Mouse (Mus musculus): ENCODE results near the gene Slc35f6. TPM values are rescaled to one million over a fixed set of nuclear protein-coding genes. Genes with fewer than 3 reads are reported as not detected.

The Slc35f6 gene
- polyA plus RNA-seq, 1 experiment = 29.4 TPM

DNA sequence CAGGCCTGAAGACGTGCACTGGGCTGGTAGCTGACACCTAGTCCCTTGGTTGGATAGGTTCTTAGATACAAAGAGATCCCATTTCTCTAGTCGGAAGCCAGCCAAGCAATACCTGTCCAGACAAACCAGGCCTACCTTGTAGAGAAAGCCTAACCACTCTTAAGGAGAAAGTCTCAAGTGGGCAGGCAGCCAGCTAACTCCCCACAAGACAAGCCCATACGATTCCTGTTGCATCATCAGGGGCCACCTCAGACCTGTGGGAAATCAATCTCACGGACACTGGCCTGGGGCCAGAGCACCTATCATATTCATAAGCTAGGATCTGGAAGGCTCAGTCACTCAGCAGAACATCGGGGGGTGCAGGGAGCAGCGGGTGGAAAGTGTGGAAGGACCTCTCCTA lies 5.5 kb downstream of the Slc35f6 start:
- Histone ChIP-seq H3K27ac (ENCODE audit: control insufficient read depth, insufficient read depth, low read depth, low read length) (no peak overlapping the region), H3K4me1 (ENCODE audit: control insufficient read depth, insufficient read depth, low read length) (peaks cover 4% of the 10 kb centered on the region), H3K27me3 (ENCODE audit: control insufficient read depth, insufficient read depth, low read length) (no peaks in the 10 kb centered on the region), H3K36me3 (ENCODE audit: control insufficient read depth, insufficient read depth, low read length) (peaks cover 5% of the 10 kb centered on the region), H3K4me3 (ENCODE audit: control insufficient read depth, low read depth, low read length) (no peak overlapping the region)
- TF ChIP-seq POLR2A (IDR thresholded peaks at IDR 0.05; ENCODE audit: control insufficient read depth, low read depth, low read length) (no peak), CTCF (IDR thresholded peaks at IDR 0.05; ENCODE audit: control insufficient read depth, insufficient read depth, insufficient replicate concordance, low read depth, low read length) (no peak)

DNA sequence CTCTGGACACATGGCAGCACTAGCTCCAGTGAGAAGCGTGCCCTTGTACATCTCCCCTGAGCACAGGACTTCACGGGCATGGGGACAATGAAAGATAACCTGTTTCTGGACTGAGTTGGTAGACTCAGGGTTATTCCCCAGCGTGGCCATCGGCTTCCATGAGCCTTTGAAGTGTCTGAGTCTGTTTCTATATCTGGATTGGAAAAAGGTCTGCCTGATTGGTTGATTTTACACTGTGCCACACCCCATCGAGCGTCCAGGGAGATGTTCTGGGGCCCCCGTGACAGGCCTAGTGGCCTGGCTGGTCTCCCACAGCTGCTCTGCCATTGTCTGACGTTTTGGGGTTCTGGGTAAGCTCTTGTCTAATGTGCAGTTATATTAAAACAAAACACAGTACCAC lies 7.3 kb downstream of the Slc35f6 start:
- H3K27ac ChIP-seq (ENCODE audit: control insufficient read depth, insufficient read depth, low read depth, low read length) = no peak overlapping the region
- no peaks in the 10 kb centered on the region for H3K4me1 ChIP-seq (ENCODE audit: control insufficient read depth, insufficient read depth, low read length)
- H3K27me3 ChIP-seq (ENCODE audit: control insufficient read depth, insufficient read depth, low read length) = no peaks in the 10 kb centered on the region
- TF ChIP-seq CTCF (IDR thresholded peaks at IDR 0.05; ENCODE audit: control insufficient read depth, insufficient read depth, insufficient replicate concordance, low read depth, low read length) (no peak), POLR2A (IDR thresholded peaks at IDR 0.05; ENCODE audit: control insufficient read depth, low read depth, low read length) (no peak)
- H3K4me3 ChIP-seq (ENCODE audit: control insufficient read depth, low read depth, low read length) = no peak overlapping the region
- H3K36me3 ChIP-seq (ENCODE audit: control insufficient read depth, insufficient read depth, low read length) = peaks cover 5% of the 10 kb centered on the region

DNA sequence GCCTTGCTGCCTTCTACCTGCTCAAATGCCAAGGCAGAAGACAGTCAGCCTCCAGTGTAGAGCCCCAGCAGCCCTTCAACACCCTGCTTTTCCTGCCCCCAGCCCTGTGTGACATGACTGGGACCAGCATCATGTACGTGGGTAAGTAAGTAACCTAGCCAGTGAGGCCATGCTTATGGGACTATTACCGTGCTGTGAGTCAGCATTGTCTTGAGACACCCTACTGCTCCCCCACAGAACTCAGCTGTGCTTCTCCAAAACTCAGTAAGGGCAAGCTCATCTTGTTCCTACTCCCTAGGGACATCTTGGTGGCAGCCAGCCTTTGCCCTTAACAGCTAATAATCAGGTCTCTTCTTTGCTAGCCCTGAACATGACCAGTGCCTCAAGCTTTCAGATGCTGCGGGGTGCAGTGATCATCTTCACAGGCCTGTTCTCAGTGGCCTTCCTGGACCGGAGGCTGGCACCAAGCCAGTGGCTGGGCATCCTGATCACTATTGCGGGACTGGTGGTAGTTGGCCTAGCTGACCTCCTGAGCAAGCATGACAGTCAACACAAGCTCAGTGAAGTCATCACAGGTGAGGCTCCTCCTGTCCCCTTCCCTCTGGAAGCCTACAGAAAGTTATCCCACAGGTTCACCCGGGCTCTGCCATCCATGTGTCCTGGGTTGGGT lies 7.9 kb downstream of the Slc35f6 start:
- no peak overlapping the region for H3K4me3 ChIP-seq (ENCODE audit: control insufficient read depth, low read depth, low read length)
- no peak overlapping the region for H3K27ac ChIP-seq (ENCODE audit: control insufficient read depth, insufficient read depth, low read depth, low read length)
- H3K27me3 ChIP-seq (ENCODE audit: control insufficient read depth, insufficient read depth, low read length) = no peaks in the 10 kb centered on the region
- TF ChIP-seq POLR2A (IDR thresholded peaks at IDR 0.05; ENCODE audit: control insufficient read depth, low read depth, low read length) (no peak), CTCF (IDR thresholded peaks at IDR 0.05; ENCODE audit: control insufficient read depth, insufficient read depth, insufficient replicate concordance, low read depth, low read length) (no peak)
- H3K36me3 ChIP-seq (ENCODE audit: control insufficient read depth, insufficient read depth, low read length) = peaks cover 5% of the 10 kb centered on the region
- H3K4me1 ChIP-seq (ENCODE audit: control insufficient read depth, insufficient read depth, low read length) = no peaks in the 10 kb centered on the region

DNA sequence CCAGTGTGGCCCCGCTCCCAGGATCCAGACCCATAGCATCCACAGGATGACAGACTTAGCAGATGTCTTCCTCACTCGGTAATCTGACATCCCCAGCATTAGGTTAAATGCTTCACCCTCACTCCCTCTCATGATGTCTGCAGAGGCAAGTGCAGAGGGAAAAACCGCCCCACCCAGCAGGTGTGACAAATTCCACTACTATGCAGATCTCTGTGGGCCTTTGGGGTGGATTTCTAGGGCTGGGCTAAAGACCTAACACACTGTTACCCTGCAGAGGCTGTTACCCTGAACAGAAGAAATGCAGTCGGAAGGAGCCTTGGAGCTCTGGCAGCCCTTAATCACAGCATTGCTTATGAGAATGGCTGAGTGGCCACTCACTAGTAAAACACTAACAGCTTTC lies 11.3 kb downstream of the Slc35f6 start:
- H3K4me3 ChIP-seq (ENCODE audit: control insufficient read depth, low read depth, low read length) = no peak overlapping the region
- no peaks in the 10 kb centered on the region for H3K27me3 ChIP-seq (ENCODE audit: control insufficient read depth, insufficient read depth, low read length)
- H3K36me3 ChIP-seq (ENCODE audit: control insufficient read depth, insufficient read depth, low read length) = peaks cover 5% of the 10 kb centered on the region
- H3K27ac ChIP-seq (ENCODE audit: control insufficient read depth, insufficient read depth, low read depth, low read length) = no peak overlapping the region
- no peak for TF ChIP-seq POLR2A (IDR thresholded peaks at IDR 0.05; ENCODE audit: control insufficient read depth, low read depth, low read length)
- no peak for TF ChIP-seq CTCF (IDR thresholded peaks at IDR 0.05; ENCODE audit: control insufficient read depth, insufficient read depth, insufficient replicate concordance, low read depth, low read length)
- H3K4me1 ChIP-seq (ENCODE audit: control insufficient read depth, insufficient read depth, low read length) = no peaks in the 10 kb centered on the region

DNA sequence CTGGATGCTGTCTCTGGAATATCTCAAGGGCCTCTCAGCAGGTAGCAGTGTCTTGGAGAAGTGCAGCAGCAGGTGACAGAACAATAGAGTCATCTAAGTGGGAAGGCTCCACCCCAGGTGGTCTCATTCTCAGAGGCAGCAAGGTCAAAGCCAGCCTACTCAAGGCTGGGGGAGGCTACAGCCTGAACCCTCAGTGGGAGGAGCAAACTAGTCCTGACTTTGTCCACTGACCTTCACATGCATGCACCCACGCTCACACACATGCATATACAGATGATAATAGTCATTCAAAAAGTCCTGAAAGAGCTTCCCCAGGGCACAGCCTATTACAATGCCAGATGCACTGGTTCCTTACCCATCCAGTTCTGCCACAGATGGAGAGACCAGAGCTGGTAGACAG lies 12.5 kb downstream of the Slc35f6 start:
- TF ChIP-seq POLR2A (IDR thresholded peaks at IDR 0.05; ENCODE audit: control insufficient read depth, low read depth, low read length) (no peak), CTCF (IDR thresholded peaks at IDR 0.05; ENCODE audit: control insufficient read depth, insufficient read depth, insufficient replicate concordance, low read depth, low read length) (no peak)
- no peak overlapping the region for H3K27ac ChIP-seq (ENCODE audit: control insufficient read depth, insufficient read depth, low read depth, low read length)
- peaks cover 5% of the 10 kb centered on the region for H3K36me3 ChIP-seq (ENCODE audit: control insufficient read depth, insufficient read depth, low read length)

DNA sequence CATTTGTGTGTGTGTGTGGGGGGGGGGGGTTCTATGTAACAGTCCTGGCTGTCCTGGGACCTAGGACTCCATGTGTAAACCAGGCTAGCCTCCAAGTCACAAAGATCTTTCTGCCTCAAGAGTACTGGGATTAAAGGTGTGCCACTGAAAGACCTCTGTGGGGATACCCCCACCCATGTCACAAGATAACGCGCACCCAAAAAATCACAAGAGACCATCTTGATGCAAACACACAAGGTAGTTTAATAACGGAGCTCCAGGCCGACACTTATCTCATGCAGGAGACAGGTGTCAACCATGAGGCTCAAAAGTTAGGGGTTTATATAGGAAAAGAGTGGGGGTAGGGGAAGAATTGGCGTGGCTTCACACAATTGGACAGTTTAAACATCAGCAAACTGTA lies 13.1 kb downstream of the Slc35f6 start:
- Histone ChIP-seq H3K36me3 (ENCODE audit: control insufficient read depth, insufficient read depth, low read length) (peaks cover 3% of the 10 kb centered on the region; the same call in 1 of the 2 replicates), H3K27me3 (ENCODE audit: control insufficient read depth, insufficient read depth, low read length) (no peaks in the 10 kb centered on the region), H3K27ac (ENCODE audit: control insufficient read depth, insufficient read depth, low read depth, low read length) (no peak overlapping the region), H3K4me3 (ENCODE audit: control insufficient read depth, low read depth, low read length) (no peak overlapping the region), H3K4me1 (ENCODE audit: control insufficient read depth, insufficient read depth, low read length) (no peaks in the 10 kb centered on the region)
- no peak for TF ChIP-seq CTCF (IDR thresholded peaks at IDR 0.05; ENCODE audit: control insufficient read depth, insufficient read depth, insufficient replicate concordance, low read depth, low read length)
- no peak for TF ChIP-seq POLR2A (IDR thresholded peaks at IDR 0.05; ENCODE audit: control insufficient read depth, low read depth, low read length)

More for the DNA sequence above, 12.5 kb downstream of the Slc35f6 start:
- no peaks in the 10 kb centered on the region for H3K27me3 ChIP-seq (ENCODE audit: control insufficient read depth, insufficient read depth, low read length)
- H3K4me3 ChIP-seq (ENCODE audit: control insufficient read depth, low read depth, low read length) = no peak overlapping the region
- H3K4me1 ChIP-seq (ENCODE audit: control insufficient read depth, insufficient read depth, low read length) = no peaks in the 10 kb centered on the region

DNA sequence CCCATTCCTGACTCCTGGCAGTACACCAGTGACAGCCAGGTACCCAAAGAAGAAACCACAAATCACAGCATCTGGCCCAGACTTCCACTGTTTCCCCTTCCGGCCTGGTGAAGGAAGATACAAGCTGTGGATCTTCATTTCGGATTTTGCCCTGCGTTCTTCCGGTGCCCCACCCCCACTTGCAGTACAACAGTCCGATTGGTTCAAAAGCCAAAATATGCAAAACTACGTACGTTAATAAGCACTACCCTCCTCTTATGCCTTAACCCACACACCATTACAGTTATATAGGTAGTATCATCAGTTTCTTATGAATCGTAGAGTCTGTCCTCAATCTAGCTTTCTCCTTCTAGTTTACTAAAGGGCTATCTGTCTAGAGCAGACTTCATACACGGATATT lies 17.6 kb downstream of the Slc35f6 start:
- TF ChIP-seq CTCF (IDR thresholded peaks at IDR 0.05; ENCODE audit: control insufficient read depth, insufficient read depth, insufficient replicate concordance, low read depth, low read length) = no peak
- TF ChIP-seq POLR2A (IDR thresholded peaks at IDR 0.05; ENCODE audit: control insufficient read depth, low read depth, low read length) = no peak
- no peak overlapping the region for H3K4me3 ChIP-seq (ENCODE audit: control insufficient read depth, low read depth, low read length)

More for the DNA sequence above, 17.6 kb downstream of the Slc35f6 start:
- Histone ChIP-seq H3K36me3 (ENCODE audit: control insufficient read depth, insufficient read depth, low read length) (no peaks in the 10 kb centered on the region), H3K27me3 (ENCODE audit: control insufficient read depth, insufficient read depth, low read length) (no peaks in the 10 kb centered on the region), H3K4me1 (ENCODE audit: control insufficient read depth, insufficient read depth, low read length) (peaks cover 9% of the 10 kb centered on the region), H3K27ac (ENCODE audit: control insufficient read depth, insufficient read depth, low read depth, low read length) (no peak overlapping the region)

Data from testis, adult 2 months (tissue).